Mouse (Mus musculus): ENCODE measurements around the gene Adgrg1.

- TF ChIP-seq CTCF (IDR thresholded peaks at IDR 0.05; ENCODE audit: low read depth, low read length) (no peak), POLR2A (IDR thresholded peaks at IDR 0.05; ENCODE audit: borderline replicate concordance, low read depth, low read length) (no peak)
Observed at GRCm38 (mm10) chr8:94996037-94996436, 21.5 kb downstream of the Adgrg1 start.

Data from bone marrow macrophage, adult 2 months (primary cell).